Mouse (Mus musculus) common myeloid progenitor, adult 5-6 weeks (primary cell): ENCODE measurements at regions not wholly inside any gene's neighbourhood (a gene's known extent, or its start where the extent isn't known, plus 50 kb on each side); places are given as distances from the start of the nearest gene placed in this dataset.

ENCODE experiments used
- ATAC-seq: replicated peaks from 2 replicates; pipeline ENCODE4 v1.8.0; 2016; ENCODE audit warnings: low read depth, mild to moderate bottlenecking, moderate TSS enrichment, inconsistent platforms; ENCODE audit not compliant: poor library complexity, severe bottlenecking

DNA sequence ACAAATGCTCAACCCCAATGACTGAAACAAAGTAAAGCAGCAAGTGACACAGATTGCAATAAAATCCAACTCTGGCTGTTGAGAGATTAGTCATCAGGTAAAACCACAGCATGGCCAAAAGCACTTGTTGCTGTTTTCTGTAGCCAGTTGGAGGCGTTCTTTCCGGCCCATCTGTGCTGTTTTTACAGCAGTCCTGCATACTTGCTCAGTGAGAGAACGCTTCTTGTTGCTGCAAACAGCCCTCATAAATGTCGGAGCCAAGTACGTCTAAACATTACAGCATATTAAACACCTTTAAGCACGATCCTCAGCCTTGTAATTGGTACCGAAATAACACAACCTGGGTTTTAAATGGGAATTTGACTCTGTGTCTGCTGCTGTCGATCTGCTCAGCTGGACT, 65.6 kb upstream of the Hs3st3a1 start:
- ATAC-seq, result no peak

DNA sequence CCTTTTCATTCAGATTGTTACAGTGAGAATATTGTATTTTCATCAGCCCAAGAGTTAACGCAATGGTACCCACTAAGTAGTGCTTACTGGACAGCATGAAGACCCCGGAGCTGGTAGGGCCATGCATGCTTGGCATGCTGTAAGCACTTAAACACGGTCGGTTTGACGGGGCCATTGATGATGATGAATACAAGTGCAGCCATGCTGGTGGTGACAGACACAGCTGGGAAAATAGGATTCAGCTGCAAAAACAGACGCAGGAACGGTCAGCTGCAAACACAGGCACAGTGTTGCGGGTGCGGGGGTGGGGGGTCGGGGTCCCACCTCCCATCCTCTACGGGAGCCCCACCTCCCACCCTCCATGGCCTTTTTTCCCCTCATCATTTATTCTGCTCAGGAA, 99.7 kb upstream of the Hs3st3a1 start:
- no peak for ATAC-seq

DNA sequence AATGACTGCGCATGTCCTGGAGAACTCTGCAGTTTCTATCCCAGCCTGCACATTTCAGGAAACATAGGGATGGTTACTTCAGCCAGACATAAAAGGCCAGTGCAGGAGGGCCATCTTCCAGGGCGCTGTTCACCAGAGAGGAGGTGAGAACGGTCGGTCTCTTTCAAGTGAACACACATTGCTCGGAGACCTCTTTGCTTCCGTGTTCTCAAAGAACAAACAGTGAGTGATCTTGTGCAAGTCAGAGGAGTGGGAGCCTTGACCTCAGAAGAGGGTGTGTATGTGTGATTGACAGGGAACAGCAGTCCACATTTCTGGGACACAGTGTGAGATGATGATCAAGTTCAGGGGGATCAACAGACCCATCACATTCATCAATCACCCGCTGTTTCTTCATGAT, 102.7 kb upstream of the Hs3st3a1 start:
- no peak for ATAC-seq

DNA sequence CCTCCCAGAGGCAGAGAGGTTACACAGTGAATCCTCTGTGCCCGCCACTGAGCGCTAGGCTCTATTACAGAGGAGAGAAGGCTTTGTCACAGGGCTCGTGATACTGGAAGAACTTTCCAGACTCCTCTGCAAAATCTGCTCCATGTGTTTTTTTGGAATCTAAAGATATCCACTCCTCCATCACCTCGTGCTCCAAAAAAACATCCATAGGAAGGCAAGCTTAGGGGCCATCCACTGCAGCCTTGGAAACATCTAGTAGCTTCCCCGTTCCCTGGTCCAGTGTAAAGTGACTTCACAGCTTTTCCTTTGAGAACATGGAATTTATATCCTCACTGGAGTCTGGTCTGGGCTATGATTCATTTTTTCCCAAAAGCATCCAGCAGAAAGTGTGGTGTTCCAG, 103.3 kb upstream of the Hs3st3a1 start:
- no peak for ATAC-seq

DNA sequence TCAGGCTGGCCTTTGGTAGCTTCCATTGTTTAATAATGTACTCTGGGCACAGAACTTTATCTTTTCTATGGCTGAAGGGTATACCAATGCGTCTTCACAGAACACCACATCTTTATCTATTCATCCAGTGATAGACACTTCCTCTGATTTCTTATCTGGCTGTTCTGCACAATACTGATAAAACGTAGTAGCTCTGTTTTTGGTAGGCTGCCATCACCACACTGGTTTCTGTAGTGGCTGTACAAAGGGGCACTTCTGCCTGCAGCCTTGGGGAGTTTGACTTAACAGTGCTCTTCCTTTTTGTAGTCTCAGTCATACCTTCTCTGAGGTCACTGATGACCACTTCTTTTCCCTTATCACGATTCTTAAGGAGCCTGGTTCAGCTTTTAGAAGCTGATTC, 106.0 kb upstream of the Hs3st3a1 start:
- peak; percentile 84 for ATAC-seq

DNA sequence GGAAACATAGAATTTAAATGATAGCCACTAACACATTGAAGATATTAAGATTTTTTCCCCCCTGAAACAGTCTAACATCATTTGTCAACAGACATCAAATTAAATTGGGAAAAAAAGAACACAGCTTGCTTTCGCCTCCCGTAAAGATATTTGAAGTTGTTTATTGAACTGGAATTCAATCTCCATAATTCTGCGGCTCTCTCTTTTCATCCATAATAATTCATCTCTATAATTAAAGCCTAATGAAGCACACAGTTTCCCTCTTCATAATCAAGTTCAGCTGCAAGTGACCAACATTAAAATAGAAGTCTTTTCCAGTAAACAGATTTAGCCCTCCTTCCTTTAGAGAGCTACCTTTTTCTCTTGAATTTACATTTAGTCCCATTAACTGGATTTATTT, 107.4 kb upstream of the Hs3st3a1 start:
- no peak for ATAC-seq

DNA sequence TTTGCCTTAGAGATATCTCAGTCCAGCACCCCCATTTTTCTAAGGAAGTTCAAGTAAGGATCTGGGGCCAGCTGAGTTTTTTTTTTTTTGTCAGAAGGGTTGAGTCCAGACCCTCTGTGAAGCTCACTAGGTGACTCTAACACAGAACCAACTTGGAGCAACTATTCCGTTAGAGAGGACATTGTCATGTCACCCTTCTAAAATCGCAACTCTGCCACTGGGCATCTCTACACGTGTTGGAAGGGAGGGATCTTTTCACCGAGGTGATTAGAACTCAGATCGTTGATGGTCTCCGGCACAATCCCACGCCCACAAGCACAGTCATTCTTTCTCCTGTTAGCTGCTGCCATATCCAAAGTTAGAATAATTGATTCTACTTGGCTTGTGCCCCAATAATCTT, 108.5 kb upstream of the Hs3st3a1 start:
- no peak for ATAC-seq

DNA sequence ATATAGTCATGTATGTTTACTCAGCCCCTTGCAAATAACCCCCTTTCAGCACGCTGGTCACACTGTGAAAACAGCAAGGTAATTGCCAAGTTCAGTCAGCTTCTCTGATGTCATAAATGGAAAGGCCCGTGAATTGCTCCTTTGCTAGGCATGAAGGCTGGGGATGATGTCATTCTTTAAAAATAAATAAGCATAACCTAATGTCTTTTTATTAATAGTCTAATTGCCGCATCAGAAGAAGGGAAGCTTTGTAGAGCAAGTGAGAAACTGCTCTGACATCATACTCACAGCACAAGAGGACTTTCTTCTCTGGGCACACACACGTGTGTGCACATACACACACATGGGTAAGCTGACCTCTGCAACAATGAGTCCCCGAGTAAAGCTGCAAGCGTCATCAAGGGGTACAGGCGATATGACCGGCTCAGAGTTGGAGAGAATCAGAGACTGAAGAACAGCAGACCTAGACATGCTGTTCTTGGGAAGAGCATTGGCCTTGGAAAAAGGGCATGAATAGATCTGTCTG, 113.2 kb upstream of the Hs3st3a1 start:
- no peak for ATAC-seq

DNA sequence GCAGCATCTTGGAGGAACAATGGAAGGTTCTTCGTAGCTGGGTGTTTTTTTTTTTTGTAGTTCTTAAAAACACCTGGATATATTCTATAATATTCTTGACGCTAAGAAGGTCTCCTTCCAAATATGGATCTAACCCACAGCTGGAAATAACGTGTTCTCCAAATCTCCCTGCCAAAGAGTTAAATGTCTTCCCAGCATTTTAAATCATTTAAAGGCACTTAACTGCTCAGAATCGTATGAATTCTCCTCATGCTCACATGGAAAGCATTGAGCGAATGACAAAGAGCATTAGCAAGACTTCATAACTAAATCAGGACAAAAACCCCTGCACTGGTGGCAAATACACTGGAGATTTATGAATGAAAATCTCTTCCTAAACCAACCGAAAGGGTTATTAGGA, 117.7 kb upstream of the Hs3st3a1 start:
- ATAC-seq, result no peak

DNA sequence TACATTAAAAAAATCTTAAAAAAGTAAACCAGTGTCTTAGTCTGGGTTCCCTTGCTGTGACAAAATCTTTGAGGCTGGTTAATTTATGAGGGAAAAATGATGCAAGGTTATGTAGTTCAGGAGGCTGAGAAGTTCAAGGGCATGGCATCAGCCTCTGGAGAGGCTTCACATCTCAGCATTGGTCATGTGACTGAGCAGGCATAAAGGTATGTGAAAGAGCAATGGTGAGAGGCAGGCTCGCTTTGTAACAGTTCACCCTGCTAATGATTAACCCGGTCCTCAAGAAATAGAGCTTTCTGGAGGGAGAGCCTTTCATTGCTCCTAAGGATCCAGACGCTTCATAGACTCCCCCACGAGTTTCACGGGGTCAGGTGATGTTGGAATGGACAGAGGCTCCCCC, 120.1 kb upstream of the Hs3st3a1 start:
- ATAC-seq, result no peak

DNA sequence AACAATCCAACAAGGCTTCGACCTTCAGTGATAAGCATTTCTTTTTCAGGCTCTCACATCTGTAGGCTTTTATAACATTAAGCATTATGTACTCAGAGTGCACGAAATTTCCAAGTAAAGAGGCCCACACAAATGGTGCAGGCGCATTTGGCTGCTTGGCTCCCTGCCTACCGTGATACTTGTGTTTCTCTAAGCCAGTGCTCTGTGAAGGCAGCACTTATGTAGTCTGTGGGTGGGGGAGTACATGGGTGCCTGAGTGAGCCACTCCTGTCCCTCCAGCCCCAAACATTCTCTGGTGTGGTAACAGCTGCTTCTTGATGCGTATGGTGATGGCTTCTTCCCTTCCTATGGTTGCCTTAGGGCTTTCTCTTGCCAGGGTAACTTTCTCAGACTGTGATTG, 121.9 kb upstream of the Hs3st3a1 start:
- ATAC-seq, result no peak

DNA sequence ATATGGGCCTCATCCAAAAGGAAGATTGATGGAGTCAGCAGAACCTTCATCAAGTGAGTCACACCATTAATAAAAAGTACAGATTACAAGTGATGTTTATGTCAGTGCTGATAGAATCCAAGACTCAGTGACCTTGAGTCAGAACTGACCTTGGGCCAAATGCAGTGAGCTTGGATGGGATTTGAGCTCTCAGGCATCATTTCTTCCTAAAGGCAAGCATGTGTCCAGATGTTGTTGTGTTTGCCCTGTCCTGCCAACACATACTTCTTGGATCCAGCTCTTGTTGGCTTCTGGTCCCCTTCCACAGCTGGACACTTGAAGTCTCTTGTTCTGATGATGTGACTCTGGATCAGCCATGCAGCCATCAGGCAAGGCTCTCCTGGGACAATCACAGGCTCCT, 125.3 kb upstream of the Hs3st3a1 start:
- no peak for ATAC-seq

DNA sequence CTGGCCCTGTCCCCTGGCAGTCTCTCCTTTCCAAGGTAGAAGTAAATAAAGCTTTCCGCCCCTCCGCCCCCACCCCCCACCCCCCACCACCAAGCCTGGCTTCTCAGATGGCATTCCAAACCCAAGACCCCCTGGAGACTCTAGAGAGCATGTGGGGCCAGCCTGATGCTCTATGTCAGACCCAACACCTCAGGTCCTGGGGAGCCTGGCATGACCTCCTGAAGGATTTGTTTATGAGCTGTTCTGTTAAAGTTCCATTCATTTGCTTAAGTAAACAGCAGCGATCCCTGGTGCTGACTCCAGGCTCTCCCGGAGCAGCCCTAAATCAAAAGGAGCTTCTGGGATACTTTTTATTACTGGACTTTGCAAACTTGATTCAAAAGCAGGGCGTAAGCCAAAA, 137.3 kb upstream of the Hs3st3a1 start:
- ATAC-seq, result no peak

DNA sequence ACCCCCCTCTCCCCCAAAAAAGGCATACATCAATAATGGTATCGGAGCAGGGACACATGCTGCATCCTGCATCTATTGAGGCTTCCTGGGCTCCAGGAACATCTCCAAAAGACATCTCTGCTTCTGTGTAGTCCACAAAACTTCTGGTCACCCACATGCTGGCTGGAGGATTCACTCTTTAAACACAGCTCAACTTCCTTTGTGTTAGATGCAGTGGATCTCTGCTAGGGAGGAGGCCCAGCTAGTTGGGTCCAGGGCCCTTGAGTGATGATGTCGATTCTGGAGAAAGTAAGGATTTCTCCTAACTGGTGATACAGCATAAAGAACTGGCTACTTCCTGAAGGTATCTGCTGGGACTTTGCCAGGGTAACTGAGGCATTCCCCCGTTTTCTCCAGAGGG, 146.9 kb upstream of the Hs3st3a1 start:
- no peak for ATAC-seq

DNA sequence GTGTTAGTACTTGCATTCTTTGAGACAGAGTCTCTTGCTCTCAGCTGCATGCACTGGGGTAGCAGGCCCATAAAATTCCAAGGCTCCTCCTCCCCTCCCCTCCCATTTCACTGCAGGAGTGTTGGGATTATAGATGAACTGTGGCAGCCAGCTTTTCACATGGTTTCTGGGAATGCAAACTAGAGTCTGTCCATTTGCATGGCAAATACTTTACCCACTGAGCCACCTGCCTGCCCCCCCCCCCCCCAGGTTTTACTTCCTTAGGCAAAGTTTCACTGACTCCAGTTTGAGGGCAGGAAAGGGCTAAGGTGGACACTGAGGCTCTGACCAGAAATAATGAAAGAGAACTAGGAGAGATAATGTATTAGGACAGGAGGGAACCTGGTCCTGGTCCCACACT, 147.6 kb upstream of the Hs3st3a1 start:
- no peak for ATAC-seq

DNA sequence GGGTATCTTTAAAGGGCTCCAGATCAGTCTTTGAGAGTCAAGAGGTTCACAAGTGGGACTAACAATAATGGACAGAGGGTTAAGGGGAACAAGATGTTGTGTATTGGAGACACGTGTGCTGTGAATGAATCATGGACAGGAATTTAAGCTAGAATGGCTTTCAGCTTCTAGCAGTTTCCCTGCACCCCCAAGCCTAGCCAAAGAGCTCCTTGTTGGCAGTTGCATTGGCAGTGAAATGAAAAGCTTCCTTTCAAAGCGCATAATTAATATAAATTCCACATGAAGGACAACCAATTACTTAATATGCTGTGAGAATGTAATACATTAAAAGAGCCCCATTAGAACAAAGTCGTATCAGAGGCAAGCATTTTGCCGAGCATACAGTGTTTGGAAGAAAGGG, 153.4 kb upstream of the Hs3st3a1 start:
- ATAC-seq, result no peak

DNA sequence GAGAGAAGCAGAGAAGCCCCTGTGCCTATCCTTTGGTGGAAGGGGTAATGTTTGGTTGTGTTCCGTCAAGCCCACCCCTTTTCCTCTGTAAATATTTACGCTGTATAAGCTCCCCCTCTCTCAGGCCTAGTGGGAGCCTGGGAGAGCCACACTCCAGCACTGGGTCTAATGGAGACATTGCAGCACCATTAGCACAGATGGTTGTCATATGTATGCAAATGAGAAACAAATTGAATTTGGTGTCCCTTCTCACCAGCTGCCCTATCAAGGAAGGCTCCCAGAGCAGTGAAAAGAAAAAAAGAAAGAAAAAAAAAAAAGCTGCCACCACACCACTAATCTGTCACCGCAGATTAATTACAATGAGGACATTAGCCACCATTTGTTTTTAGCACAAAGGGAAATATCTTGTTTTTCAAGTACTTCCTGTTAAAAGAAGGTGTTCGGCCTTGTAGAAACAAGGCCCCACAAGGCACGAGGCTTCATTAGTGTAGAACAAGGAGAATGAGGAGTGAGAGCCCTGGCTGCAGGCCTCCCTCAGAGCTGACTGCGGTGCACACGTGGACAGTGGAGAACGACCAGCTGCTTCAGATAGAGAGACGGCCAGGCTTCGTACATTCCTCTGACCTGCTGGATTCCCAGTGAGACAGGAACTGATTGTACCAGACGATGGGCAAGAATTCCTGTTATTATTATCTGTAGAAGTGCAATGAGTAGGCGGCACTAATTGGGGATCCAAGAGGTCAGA, 156.7 kb upstream of the Hs3st3a1 start:
- ATAC-seq, result no peak

DNA sequence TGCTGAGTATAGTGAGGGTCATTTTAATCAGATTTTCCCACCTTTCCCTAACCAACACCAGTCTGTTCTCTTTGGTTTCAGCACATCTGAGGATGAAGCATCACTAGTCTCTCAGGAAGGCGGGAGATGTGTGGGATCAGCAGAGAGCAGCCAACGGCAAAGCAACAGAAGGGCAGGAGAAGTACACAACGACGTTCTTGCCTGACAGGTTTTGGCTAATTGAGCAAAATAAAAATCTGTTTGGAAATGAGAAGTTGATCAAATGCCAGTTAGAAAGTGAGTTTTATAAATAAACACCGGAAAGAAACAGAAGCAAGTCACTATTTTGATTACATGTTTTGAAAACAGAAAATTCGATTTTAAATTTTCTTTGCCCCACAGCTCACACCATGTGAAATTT, 161.4 kb upstream of the Hs3st3a1 start:
- ATAC-seq, result no peak

DNA sequence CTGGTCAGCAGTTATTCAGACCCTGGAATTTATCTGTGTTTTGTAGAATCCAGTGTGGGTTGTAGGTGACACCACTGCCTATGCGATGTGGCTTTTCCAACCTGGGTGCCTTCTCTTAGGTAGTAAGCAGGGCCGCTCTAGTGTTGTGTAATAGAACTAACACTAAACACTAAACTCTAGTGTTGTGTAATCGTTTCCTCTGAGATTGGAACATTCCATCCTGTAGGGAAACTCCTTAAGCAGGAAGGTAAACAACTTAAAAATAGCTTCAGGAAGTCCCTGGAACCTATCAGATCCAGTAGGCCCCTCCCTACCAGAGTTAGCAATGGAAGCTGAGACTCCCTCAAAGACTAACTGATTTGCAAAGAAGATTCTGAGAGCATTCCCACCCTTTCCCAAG, 161.9 kb upstream of the Hs3st3a1 start:
- ATAC-seq, result no peak

DNA sequence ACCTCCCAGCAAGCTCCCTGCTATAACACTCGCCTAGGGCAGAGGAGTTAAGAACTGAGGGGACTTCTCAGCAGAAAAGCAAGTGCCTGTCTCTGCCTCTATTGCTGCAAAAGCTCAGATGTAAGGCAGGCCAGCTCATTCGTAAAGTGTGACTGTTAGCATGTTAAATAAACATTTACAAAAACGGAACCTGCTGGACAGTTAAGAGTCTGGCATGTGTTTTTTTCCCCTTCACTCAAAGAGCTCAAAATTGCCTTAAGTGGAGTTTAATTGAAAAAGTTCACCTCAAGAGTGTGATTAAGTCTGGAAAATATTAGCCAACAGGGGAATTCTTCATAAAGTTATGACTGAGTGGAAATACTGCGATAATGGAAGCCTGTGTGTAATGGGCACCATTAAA, 167.0 kb upstream of the Hs3st3a1 start:
- no peak for ATAC-seq

DNA sequence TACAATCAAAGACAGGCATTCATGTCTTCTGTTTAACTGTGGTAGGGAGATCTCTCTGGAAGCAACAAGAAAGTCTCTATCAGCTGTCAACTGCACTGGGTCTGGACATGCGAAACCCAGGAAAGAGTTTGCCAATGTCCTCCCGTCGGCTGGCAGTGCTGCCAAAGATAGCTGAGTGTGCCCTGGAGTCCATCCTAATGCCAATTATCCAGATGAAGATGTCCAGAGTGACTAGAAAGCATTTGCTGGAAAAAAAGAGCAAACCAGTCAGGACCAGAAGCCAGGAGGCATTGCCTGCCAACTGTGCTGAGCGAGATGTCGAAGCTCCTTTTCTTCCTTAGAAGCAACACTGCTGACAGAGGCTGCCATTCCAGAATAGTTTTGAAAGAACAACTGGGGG, 167.6 kb upstream of the Hs3st3a1 start:
- no peak for ATAC-seq
